Mouse (Mus musculus) neutrophil, adult 83 days (primary cell): ENCODE results near the gene Osbpl8. TPM values are rescaled to one million over a fixed set of nuclear protein-coding genes. Genes with fewer than 3 reads are reported as not detected.

Experiments used
- total RNA-seq, 2 experiments: library from RNA; stranded (reverse); gene quantifications; one replicate each; pipeline ENCODE4 v1.2.4; 2023

Gene Osbpl8
- total RNA-seq: 10 to 100 TPM; 75.8 to 81.5 TPM

DNA sequence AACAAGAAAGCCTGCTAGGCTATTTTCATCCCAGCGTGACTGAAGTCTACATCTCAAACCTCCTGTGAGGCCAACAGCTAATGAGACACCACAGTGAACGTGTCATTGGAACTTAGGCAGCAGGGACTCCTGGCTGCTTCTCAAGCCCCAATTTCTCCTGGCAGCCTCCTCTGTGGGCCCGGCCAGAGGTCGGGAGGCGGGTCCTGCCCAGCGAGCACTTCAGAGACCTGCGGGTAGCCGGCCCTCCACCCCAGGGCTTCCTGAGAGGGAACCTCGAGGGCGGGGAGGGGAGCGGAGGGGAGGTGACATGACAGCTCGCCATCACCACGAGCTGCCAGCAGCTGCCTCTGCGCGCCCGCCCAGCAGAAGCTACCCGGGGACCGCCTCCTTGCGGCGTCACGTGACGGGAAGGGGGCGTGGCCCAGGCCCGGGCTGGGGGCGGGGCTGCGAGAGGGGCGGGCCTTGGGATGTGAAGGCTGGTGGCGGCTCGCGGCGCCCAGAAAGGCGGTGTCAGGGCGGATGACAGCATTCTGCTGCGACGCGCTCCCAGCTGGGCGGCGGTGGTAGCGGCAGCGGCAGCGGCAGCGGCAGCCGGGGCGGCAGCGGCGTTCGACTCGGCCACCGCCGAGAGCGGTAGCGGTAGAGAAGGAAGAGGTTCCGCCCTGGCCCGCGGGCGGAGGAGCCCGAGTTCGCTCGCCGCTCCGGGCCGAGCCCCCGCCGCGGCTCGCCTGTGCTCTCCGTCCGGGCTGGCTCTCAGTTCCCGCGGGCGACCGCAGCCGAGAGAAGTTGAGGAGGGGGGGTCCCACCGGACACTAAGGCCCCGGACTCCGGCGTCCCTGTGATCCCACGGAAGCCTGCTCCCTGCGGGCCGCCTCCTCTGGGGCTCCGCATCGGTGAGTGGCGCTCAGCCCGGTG lies at the start of gene Osbpl8:
Gene Osbpl8, plus strand, starts transcription at position 449 of the 915 bp plus-strand sequence.

DNA sequence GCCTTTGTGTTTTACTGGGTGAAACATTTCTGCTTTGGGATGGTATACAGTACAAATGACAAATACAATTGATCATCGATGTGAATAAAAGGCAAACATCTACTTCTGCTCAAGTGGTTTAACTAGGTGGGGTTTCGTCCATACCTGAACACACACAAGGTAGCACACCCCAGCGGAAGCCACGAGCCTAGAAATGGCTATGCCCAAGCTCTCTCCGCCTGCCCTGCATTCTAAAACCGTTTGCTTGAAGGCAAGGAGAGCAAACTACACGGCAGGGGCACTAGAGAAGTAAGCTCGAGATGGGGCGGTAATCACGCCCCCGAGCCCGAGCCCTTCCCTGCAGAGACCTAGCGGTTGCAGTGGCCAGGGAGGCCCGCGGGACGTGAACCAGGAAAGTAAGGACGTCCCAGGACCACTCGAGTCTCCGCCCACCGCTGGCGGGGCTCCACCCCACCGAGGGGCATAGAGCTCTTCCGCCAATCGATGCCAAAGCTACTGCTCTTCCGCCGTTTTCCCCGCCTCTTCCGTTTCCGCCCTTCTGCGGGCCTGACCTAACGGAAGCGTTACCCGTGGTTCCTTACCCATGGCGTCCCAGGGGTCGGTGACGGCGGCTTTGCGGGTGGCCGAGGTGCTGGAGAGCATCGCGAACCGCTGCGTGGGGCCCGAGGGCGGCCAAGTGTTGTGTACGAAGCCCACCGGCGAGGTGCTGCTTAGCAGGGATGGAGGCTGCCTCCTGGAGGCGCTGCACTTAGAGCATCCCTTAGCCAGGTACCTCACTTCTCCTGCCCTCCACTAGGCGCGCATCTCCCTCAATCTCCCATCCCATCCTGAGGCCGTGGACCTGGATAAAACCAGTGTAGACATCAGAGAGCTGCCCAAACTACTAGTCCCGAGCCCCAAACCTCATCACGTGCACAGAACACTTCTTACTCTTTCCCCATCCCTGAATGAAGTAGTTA lies 133.9 kb downstream of the Osbpl8 start, which contains the start of gene Bbs10:
Gene Bbs10, plus strand, starts transcription at position 540 of the 959 bp plus-strand sequence.

Other genes starting within 250 kb of the Osbpl8 start
- 10 to 100 TPM; 17.7 to 17.9 TPM for gene Csrp2, start 245.0 kb upstream of the Osbpl8 start, total RNA-seq
- gene Zdhhc17, start 154.6 kb upstream of the Osbpl8 start, total RNA-seq: 10 to 100 TPM; 20.4 to 21.3 TPM
- under 1 TPM; 0.71 to 0.75 TPM for gene Bbs10, start 133.9 kb downstream of the Osbpl8 start, total RNA-seq